Mouse (Mus musculus): ENCODE data around the gene Gm17359. TPM values are rescaled to one million over a fixed set of nuclear protein-coding genes. Genes with fewer than 3 reads are reported as not detected.
A peak's percentile ranks its signal among the peaks of the same experiment; 100 is the strongest.

Gm17359 gene
- total and polyA plus RNA-seq, 2 experiments from 2014 or later: not detected

DNA sequence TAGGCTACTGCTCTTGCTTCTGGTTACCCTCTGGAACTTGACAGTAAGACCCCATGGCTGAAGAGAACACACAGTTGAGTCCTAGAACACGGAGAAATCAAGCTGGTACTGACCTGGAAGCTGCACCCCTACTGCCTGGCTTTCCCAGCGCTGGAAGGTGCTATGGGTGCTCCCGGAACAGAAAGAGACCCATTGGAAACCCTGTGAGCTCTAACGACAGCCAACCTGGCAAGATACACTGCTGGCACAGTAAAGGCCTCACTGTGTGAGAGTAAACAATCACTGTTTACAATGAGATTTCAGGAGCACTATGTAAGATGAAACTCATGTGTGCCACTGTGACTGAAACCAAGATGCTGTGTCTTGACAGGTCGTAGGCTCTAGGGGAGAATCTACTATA is 78.6 kb downstream of the Gm17359 start:
- DNase-seq (no peak), ATAC-seq (no peak)
- TF ChIP-seq CTCF (IDR thresholded peaks at IDR 0.05; ENCODE audit: low read depth): no peak
- Histone ChIP-seq H3K27me3 (ENCODE audit: insufficient read depth, low read length) (no peaks in the 10 kb centered on the region), H3K4me2 (ENCODE audit: low read depth) (no peak overlapping the region), H3K9me3 (ENCODE audit: low read length) (no peaks in the 10 kb centered on the region), H3K4me1 (ENCODE audit: insufficient read depth) (0 out of 2 replicates have a peak, but pooled peaks cover 4% of the 10 kb centered on the region), H3K27ac (ENCODE audit: low read depth, low read length) (no peak overlapping the region), H3K9ac (no peak overlapping the region), H3K36me3 (ENCODE audit: insufficient read depth) (no peaks in the 10 kb centered on the region), H3K4me3 (ENCODE audit: low read depth, low read length) (no peak overlapping the region)
- 80% methylated on average over 5 of the region's 5 CpGs for WGBS

DNA sequence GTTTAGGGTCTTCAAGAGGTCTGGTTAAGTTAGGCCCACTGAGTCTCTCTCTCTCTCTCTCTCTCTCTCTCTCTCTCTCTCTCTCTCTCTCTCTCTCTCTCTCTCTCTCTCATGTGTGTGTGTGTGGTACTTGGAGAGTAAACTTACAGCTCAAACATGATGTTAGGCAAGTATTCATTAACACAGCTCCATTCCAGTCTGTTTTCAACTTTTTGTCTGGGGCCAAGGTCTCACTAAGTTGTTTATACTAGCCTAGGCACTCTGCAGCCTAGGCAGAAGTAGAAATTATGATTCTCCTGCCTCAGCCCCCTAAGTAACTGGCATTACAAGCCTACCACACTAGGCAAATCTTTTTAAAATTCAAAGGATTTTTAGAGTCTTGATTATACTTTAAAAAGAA is 79.5 kb downstream of the Gm17359 start:
- no peak overlapping the region for H3K4me2 ChIP-seq (ENCODE audit: low read depth)
- TF ChIP-seq CTCF (IDR thresholded peaks at IDR 0.05; ENCODE audit: low read depth): no peak
- H3K4me3 ChIP-seq (ENCODE audit: low read depth, low read length): no peak overlapping the region
- H3K4me1 ChIP-seq (ENCODE audit: insufficient read depth): 0 out of 2 replicates have a peak, but pooled peaks cover 4% of the 10 kb centered on the region
- H3K9me3 ChIP-seq (ENCODE audit: low read length): no peaks in the 10 kb centered on the region
- ATAC-seq (no peak), DNase-seq (no peak)
- H3K27ac ChIP-seq (ENCODE audit: low read depth, low read length): no peak overlapping the region
- no peaks in the 10 kb centered on the region for H3K36me3 ChIP-seq (ENCODE audit: insufficient read depth)
- H3K9ac ChIP-seq: no peak overlapping the region
- H3K27me3 ChIP-seq (ENCODE audit: insufficient read depth, low read length): no peaks in the 10 kb centered on the region

DNA sequence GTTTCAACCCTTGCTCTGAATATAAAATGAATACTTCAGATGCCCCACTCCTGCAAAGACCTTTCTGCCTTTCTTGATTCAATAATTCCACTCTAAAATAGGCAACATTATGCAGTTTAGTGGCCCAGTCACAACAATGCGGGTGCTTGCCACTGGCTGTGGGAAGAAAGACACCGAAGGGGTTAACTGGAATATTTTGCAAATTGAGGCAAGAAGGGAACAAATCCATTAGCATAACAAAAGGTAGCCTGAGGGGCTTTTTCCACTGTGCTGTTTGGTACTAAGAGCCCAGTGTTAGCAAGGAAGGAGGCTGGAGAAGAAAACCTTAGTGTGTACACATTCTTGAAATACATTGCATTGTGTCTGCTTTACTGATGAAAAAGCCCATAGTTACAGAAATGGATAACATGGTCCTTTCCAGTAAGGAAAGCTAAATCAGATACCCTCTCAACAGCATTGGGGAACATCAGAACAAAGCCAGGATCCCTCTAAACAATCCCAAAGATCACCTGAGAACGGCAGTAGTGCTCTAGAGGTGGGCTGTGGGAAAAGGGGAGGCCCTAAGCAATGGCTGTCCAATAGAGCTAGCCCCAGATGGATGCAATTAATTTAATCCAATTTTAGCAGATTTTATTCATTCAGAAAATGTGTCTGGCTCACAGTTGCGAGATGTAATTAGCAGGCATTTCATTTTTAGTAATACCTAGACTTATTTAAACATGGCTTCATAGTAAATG is 80.7 kb downstream of the Gm17359 start:
- H3K4me1 ChIP-seq (ENCODE audit: insufficient read depth): 0 out of 2 replicates have a peak, but pooled peaks cover 4% of the 10 kb centered on the region
- peak overlapping the region; percentile 23; the same call in 1 of the 2 replicates for H3K27ac ChIP-seq (ENCODE audit: low read depth, low read length)
- H3K4me2 ChIP-seq (ENCODE audit: low read depth): no peak overlapping the region
- TF ChIP-seq CTCF (IDR thresholded peaks at IDR 0.05; ENCODE audit: low read depth): no peak
- 13% methylated on average over 4 of the region's 4 CpGs for WGBS
- ATAC-seq: peak; percentile 84
- H3K9ac ChIP-seq: no peak overlapping the region
- no peaks in the 10 kb centered on the region for H3K36me3 ChIP-seq (ENCODE audit: insufficient read depth)
- no peak overlapping the region for H3K4me3 ChIP-seq (ENCODE audit: low read depth, low read length)
- no peaks in the 10 kb centered on the region for H3K9me3 ChIP-seq (ENCODE audit: low read length)
- no peaks in the 10 kb centered on the region; the same call in 1 of the 2 replicates for H3K27me3 ChIP-seq (ENCODE audit: insufficient read depth, low read length)
- DNase-seq: peak; percentile 59

DNA sequence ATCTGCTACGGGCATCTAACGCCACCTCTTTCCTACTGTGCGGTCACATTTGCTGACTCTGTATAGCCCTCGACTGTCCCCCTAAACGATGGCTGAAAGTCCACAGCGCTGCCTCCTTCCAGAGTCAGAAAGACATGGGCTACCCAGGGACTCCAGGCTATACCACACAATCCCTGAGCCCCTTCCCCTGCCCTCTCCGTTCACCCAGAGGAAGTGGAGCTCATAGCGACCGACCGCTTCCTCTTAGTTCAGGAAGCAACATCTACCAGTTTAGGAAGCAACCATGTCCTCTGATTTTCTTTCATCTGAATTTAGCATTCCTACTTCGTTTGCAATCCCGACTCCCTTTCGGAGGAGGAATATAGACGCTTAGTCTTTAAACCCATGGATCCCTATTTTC is 82.5 kb downstream of the Gm17359 start:
- no peak overlapping the region for H3K4me2 ChIP-seq (ENCODE audit: low read depth)
- no peaks in the 10 kb centered on the region; the same call in 1 of the 2 replicates for H3K27me3 ChIP-seq (ENCODE audit: insufficient read depth, low read length)
- no peak for ATAC-seq
- H3K4me3 ChIP-seq (ENCODE audit: low read depth, low read length): no peak overlapping the region
- TF ChIP-seq CTCF (IDR thresholded peaks at IDR 0.05; ENCODE audit: low read depth): no peak
- H3K27ac ChIP-seq (ENCODE audit: low read depth, low read length): no peak overlapping the region
- H3K36me3 ChIP-seq (ENCODE audit: insufficient read depth): no peaks in the 10 kb centered on the region
- H3K4me1 ChIP-seq (ENCODE audit: insufficient read depth): 0 out of 2 replicates have a peak, but pooled peaks cover 4% of the 10 kb centered on the region
- 83% methylated on average over 14 of the region's 14 CpGs for WGBS
- H3K9ac ChIP-seq: no peak overlapping the region
- DNase-seq: no peak
- H3K9me3 ChIP-seq (ENCODE audit: low read length): no peaks in the 10 kb centered on the region

DNA sequence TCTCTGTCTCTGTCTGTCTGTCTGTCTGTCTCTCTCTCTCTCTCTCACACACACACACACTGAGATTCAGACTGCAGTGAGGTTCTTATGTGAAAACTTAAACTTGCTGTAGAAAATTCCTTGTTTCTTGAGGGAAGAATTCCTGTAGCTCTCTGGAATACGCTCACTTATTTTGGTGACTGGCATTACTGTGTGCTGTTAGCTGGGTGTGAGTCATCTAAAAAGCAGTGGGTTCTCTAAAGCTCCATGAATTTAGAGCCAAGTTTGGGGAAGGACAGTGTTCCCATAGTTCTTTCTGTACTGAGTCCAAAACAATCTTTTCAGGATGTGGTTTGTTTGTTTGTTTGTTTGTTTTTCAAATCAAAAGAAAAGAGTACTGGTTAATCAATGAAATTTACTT is 89.0 kb downstream of the Gm17359 start:
- ATAC-seq (no peak), DNase-seq (no peak)
- 70% methylated on average over 1 of the region's 1 CpGs for WGBS
- no peaks in the 10 kb centered on the region for H3K4me1 ChIP-seq (ENCODE audit: insufficient read depth)
- H3K27ac ChIP-seq (ENCODE audit: low read depth, low read length): no peak overlapping the region
- TF ChIP-seq CTCF (IDR thresholded peaks at IDR 0.05; ENCODE audit: low read depth): no peak
- H3K4me2 ChIP-seq (ENCODE audit: low read depth): no peak overlapping the region
- no peaks in the 10 kb centered on the region; the same call in 1 of the 2 replicates for H3K27me3 ChIP-seq (ENCODE audit: insufficient read depth, low read length)
- no peak overlapping the region for H3K9ac ChIP-seq
- no peaks in the 10 kb centered on the region for H3K9me3 ChIP-seq (ENCODE audit: low read length)
- no peaks in the 10 kb centered on the region for H3K36me3 ChIP-seq (ENCODE audit: insufficient read depth)
- H3K4me3 ChIP-seq (ENCODE audit: low read depth, low read length): no peak overlapping the region

DNA sequence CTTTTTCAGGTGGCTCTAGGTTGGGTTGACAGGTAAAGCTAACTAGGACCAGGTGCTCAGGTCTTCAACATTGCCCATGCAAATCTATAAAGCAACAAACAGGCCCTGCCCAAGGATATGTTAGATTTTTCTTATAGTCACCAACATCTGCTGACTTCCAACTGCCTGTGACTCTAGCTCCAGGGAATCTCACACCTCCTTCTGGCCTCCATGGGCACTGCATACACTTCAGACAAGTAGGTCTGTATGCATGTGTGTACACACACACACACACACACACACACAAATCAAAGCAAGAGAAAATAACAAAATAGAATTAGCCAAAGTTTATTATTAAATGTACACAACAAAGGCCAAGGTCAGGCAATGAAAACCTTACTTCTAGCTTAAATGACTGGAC is 97.1 kb downstream of the Gm17359 start:
- Histone ChIP-seq H3K27ac (ENCODE audit: low read depth, low read length) (no peak overlapping the region), H3K4me1 (ENCODE audit: insufficient read depth) (no peaks in the 10 kb centered on the region), H3K36me3 (ENCODE audit: insufficient read depth) (no peaks in the 10 kb centered on the region), H3K27me3 (ENCODE audit: insufficient read depth, low read length) (no peaks in the 10 kb centered on the region), H3K4me3 (ENCODE audit: low read depth, low read length) (no peak overlapping the region), H3K4me2 (ENCODE audit: low read depth) (no peak overlapping the region), H3K9ac (no peak overlapping the region), H3K9me3 (ENCODE audit: low read length) (no peaks in the 10 kb centered on the region)
- DNase-seq (no peak), ATAC-seq (no peak)
- peak; percentile 43 for TF ChIP-seq CTCF (IDR thresholded peaks at IDR 0.05; ENCODE audit: low read depth)

DNA sequence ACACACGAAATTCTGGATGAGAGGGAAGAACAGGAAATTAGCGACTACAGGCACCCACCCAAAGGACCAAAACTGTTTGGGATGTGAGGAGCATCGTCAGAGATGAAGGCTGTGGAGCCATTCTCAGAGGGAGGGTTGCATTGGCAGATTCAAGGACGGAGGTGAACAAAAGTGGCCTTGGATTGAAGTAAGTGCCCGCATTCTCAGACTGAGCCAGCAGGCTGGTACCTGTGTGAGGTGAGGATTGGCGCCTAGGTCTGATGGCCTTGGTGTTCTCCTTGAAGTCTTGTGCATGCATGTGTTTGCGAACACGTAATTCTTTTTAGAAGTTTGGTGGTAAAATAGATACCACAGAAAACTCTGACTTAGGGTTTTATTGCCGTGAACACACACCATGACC is 98.0 kb downstream of the Gm17359 start:
- ATAC-seq: no peak
- Histone ChIP-seq H3K9me3 (ENCODE audit: low read length) (no peaks in the 10 kb centered on the region), H3K27ac (ENCODE audit: low read depth, low read length) (no peak overlapping the region), H3K4me3 (ENCODE audit: low read depth, low read length) (no peak overlapping the region), H3K4me2 (ENCODE audit: low read depth) (no peak overlapping the region), H3K36me3 (ENCODE audit: insufficient read depth) (no peaks in the 10 kb centered on the region), H3K4me1 (ENCODE audit: insufficient read depth) (no peaks in the 10 kb centered on the region), H3K9ac (no peak overlapping the region), H3K27me3 (ENCODE audit: insufficient read depth, low read length) (no peaks in the 10 kb centered on the region)
- no peak for TF ChIP-seq CTCF (IDR thresholded peaks at IDR 0.05; ENCODE audit: low read depth)
- no peak for DNase-seq
- 75% methylated on average over 9 of the region's 9 CpGs for WGBS
